Mouse (Mus musculus) forebrain, embryonic 14.5 days (tissue): ENCODE data around the gene Ssbp3. TPM values are rescaled to one million over a fixed set of nuclear protein-coding genes. Genes with fewer than 3 reads are reported as not detected.

Source experiments
- ATAC-seq: fragments of 200-750 bp; cut with Nextera tagmentation; 2 replicates; pipeline ENCODE4 v1.8.0; 2017; ENCODE audit warnings: mild to moderate bottlenecking, moderate library complexity
- DNase-seq: peaks from one replicate; pipeline ENCODE4 v3.0.0-alpha.2; 2015; ENCODE audit warnings: low spot score
- H3K27ac ChIP-seq: fragments of 300-500 bp; sonication (generic); 2 replicates; pipeline ENCODE4 v1.5.1; 2014; ENCODE audit warnings: low read depth, mild to moderate bottlenecking, control low read depth, low read length, moderate library complexity
- H3K27me3 ChIP-seq: fragments of 300-500 bp; sonication (generic); replicated peaks from 2 replicates; pipeline ENCODE4 v1.6.1; 2014; ENCODE audit warnings: low read length, control low read depth, mixed read lengths; ENCODE audit not compliant: control insufficient read depth, insufficient read depth
- H3K36me3 ChIP-seq: fragments of 300-500 bp; sonication (generic); 2 replicates; pipeline ENCODE4 v1.6.1; 2014; ENCODE audit warnings: low read length, control low read depth; ENCODE audit not compliant: control insufficient read depth, insufficient read depth
- H3K4me1 ChIP-seq: fragments of 300-500 bp; sonication (generic); 2 replicates; pipeline ENCODE4 v1.6.1; 2014; ENCODE audit warnings: antibody characterized with exemption, low read length, control low read depth; ENCODE audit not compliant: control insufficient read depth, insufficient read depth
- H3K4me2 ChIP-seq: fragments of 300-500 bp; sonication (generic); 2 replicates; pipeline ENCODE4 v1.6.1; 2014; ENCODE audit warnings: mild to moderate bottlenecking, control low read depth, low read length
- H3K4me3 ChIP-seq: fragments of 300-500 bp; sonication (generic); 2 replicates; pipeline ENCODE4 v1.5.1; 2014; ENCODE audit warnings: low read depth, low read length, control low read depth
- H3K9ac ChIP-seq: fragments of 300-500 bp; sonication (generic); 2 replicates; pipeline ENCODE4 v1.6.1; 2014; ENCODE audit warnings: mild to moderate bottlenecking, low read length, control low read depth, moderate library complexity
- H3K9me3 ChIP-seq: fragments of 300-500 bp; sonication (generic); replicated peaks from 2 replicates; pipeline ENCODE4 v1.6.1; 2016; ENCODE audit warnings: low read length, control low read depth, mixed read lengths; ENCODE audit not compliant: control insufficient read depth
- WGBS: fragments of 180-500 bp; shearing (Covaris S2); extraction: QIAGEN DNeasy Blood & Tissue Kit; methylation state at CpG from one replicate; pipeline ENCODE4 v1.1.7; 2014; 5-methylcytosine and 5-hydroxymethylcytosine counted together
- polyA plus RNA-seq: library from polyadenylated mRNA; unstranded; fragments of >200 nt; fragmentation: Nextera tagmentation; extraction: Ambion mirVana; gene quantifications from 2 replicates; pipeline ENCODE4 v1.2.1, GENCODE M21; 2014

The Ssbp3 gene
- 118 and 127 TPM in 2 replicates for polyA plus RNA-seq

DNA sequence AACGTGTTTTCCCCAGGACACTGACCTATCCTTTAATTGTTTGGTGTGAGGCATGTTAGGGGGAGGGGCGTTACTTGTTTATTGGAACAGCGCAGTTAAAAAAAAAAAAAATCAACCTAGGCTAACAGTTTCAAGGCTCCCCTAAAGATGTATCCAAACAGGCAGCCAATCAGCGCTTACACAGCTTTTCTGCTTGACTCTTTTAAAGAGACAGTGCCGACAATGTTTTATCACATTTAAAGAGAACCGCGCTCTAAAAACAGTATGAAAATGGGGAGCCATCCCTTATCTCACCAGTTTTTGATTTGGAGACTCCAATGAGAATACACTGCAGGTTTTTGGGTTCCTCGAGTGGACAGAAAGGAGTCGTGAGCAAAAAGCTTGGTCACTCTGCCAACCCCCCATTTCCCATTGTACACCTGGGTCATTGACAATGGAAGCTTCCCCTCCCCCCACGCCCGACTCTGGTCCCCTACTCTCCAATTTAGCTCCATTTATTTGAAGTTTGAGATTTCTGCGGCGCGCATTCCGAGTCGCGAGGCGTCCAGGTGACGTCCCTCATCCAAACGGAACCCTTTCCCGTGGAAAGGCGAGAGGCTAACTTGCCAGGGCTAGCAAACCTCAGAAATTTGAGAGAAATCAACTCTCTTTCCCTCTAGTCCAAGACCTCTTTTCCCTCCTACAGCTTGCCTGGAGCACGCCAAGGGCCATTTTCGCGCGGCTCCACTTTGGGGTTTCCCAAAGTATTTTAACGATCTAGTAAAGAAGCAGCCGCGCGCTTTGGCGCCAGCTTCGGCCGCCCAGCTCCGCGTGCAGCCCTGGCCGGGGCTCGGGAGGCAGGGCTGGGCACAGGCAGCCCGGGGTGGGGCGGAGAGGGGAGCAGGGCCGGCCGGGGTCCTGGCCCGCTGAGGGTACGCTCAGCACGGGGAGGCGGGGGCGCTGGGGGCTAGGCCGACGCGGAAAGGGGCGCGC lies at the start of gene Ssbp3:
Gene Ssbp3 (plus strand): TSS at position 501 of the 972 bp plus-strand sequence.
- ATAC-seq (peak; percentile 65), DNase-seq (peak; percentile 98)
- WGBS: under 1% methylated on average over 49 of the region's 51 CpGs
- Histone ChIP-seq H3K4me3 (peak within 1 kb of the TSS; percentile 100), H3K36me3 (peaks cover 22% of the 10 kb centered on the region), H3K9me3 (no peaks in the 10 kb centered on the region), H3K4me1 (peaks cover 38% of the 10 kb centered on the region), H3K27me3 (no peaks in the 10 kb centered on the region), H3K27ac (peak within 1 kb of the TSS; percentile 98), H3K9ac (peak within 1 kb of the TSS; percentile 99), H3K4me2 (peak within 1 kb of the TSS; percentile 85)

DNA sequence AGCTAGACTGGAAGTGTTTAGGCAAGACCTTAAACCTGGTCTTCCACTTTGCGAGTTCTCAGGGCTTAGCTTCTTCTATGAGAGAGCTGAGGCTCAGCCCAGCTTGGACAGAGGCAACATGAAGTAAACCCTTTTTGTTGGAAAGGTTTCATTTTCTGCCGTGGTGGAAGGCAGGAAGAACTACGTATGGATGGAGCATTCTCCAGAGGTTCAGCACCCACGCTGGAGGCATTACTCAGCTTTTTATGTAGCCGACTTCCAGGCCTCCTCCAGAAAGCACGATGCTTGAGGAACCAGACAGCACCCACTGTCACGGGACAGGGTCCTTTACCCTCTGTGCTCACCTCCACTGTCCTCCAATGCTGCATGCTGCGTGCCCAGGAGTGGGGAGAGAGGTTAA lies 48.6 kb upstream of the Ssbp3 start:
- Histone ChIP-seq H3K27me3 (no peaks in the 10 kb centered on the region), H3K27ac (no peak overlapping the region), H3K9ac (no peak overlapping the region), H3K4me2 (no peak overlapping the region), H3K4me3 (no peak overlapping the region), H3K36me3 (no peaks in the 10 kb centered on the region), H3K9me3 (no peaks in the 10 kb centered on the region), H3K4me1 (peaks cover 15% of the 10 kb centered on the region)
- ATAC-seq: no peak
- 83% methylated on average over 8 of the region's 8 CpGs for WGBS
- DNase-seq: no peak

DNA sequence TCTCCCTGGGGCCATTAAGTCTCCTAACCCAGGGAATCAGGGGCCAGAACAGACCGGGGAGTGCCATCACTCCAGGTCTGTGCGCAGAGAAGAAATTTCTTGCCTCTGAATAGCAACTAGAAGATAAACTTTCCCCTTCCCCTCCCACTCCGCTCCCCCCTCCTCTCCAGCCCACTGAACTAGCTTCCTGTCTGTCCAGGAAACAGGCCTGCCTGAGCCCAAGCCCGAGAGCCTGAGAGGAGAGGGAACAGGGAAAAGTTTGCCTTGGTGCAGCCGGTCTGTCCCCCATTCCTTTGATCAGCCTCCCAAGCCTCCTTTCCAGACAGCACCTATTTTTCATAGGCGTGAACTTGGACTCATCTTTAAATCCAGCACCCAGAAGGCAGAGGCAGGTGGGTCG lies 48.2 kb upstream of the Ssbp3 start:
- Histone ChIP-seq H3K4me1 (peaks cover 18% of the 10 kb centered on the region), H3K9ac (no peak overlapping the region), H3K9me3 (no peaks in the 10 kb centered on the region), H3K27me3 (no peaks in the 10 kb centered on the region), H3K36me3 (no peaks in the 10 kb centered on the region), H3K27ac (no peak overlapping the region), H3K4me3 (no peak overlapping the region), H3K4me2 (no peak overlapping the region)
- ATAC-seq: no peak
- DNase-seq: no peak
- 65% methylated on average over 7 of the region's 7 CpGs for WGBS

DNA sequence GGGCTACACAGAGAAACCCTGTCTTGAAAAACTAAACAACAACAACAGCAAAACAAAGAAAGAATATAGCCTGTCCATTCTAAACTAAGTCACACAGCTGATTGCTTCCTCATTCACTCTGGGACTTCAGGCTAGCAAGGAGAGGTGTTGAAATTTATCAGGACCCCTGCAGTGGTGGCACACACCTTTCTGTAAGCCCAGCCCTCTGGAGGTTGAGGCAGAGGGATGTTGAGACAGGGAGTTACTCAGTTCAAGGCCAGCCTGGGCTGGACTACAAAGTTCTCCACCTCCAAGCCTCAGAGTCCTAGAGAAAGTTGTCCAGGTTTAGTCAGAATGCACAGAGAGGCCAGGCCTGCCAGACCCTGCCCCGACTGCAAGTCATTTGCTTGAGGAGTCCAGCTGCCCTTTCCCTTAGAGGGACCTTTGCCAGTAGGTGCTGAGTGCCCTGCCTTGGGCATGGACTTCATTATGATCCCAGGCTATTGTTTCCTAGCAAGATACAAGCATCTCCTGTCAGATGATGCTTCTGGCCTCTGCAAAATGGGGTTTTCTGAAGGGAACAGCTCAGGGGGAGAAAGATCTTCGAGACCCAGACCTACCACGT lies 47.6 kb upstream of the Ssbp3 start:
- 56% methylated on average over 3 of the region's 3 CpGs for WGBS
- no peaks in the 10 kb centered on the region for H3K9me3 ChIP-seq
- no peaks in the 10 kb centered on the region for H3K36me3 ChIP-seq
- ATAC-seq (no peak), DNase-seq (no peak)
- H3K9ac ChIP-seq: no peak overlapping the region
- H3K27me3 ChIP-seq: no peaks in the 10 kb centered on the region
- no peak overlapping the region for H3K4me3 ChIP-seq
- H3K4me2 ChIP-seq: no peak overlapping the region
- H3K27ac ChIP-seq: no peak overlapping the region
- H3K4me1 ChIP-seq: peaks cover 18% of the 10 kb centered on the region

DNA sequence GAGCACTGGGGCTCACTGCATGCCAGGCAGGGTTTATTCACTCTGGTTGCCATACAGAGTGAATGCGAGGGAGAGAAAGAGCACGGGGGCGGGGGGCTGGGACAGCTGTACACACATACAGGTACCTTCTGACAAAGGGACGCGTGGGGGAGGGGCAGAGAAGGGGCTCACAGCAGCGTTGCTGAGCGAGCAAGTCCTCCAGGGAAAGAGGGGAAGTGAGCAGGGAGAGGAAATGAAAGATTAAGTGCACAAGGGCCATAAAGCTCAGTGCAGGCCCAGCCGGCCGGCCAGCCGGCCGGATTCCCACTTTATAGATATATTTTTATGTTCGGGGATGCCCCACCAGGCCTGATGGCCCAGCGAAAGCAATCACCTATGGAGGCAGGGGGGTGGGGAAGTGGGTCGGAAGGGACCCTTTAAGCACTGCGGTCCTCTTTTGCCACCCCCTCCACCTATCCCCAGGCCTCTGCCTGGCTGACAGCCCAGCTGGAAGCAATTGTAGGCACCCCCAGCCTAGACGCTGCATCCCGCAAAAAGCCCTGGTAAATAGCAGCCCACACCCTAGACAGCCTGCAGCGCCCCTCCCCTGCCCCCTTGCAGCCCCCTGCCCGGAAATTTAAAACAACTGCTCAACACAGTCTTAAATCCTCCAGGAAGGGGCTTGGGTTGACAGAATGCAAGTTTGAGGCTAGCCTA lies 44.9 kb upstream of the Ssbp3 start:
- H3K4me1 ChIP-seq: peaks cover 18% of the 10 kb centered on the region
- peak overlapping the region; percentile 47; the same call in 1 of the 2 replicates for H3K9ac ChIP-seq
- DNase-seq (no peak), ATAC-seq (peak; percentile 32; the same call in 1 of the 2 replicates)
- no peaks in the 10 kb centered on the region for H3K9me3 ChIP-seq
- no peaks in the 10 kb centered on the region for H3K27me3 ChIP-seq
- peak overlapping the region; percentile 68; the same call in 1 of the 2 replicates for H3K27ac ChIP-seq
- WGBS: 8% methylated on average over 19 of the region's 19 CpGs
- no peak overlapping the region for H3K4me3 ChIP-seq
- no peak overlapping the region for H3K4me2 ChIP-seq
- no peaks in the 10 kb centered on the region for H3K36me3 ChIP-seq

DNA sequence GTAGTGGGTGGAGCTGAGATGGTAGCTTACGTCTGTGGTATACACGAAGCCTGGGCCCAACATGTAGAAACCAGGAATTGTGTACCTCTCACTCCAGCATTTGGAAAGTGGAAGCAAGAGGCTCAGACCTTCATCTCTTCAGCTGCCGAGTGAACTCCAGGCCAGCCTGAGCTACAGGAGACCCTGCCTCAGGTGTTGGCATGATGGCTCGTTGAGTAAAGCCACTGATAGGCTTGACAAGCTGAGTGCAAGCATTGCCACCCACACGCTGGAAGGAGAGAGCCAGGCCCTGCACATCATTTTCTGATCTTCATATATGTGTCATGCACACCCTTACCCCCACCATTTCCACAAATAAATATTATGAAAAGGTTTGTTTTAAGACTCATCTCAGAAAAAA lies 44.1 kb upstream of the Ssbp3 start:
- 44% methylated on average over 5 of the region's 5 CpGs for WGBS
- Histone ChIP-seq H3K9me3 (no peaks in the 10 kb centered on the region), H3K9ac (0 out of 2 replicates have a peak overlapping the region, but pooled peaks have one; percentile 22), H3K27me3 (no peaks in the 10 kb centered on the region), H3K36me3 (no peaks in the 10 kb centered on the region), H3K4me1 (peaks cover 18% of the 10 kb centered on the region), H3K4me2 (no peak overlapping the region), H3K4me3 (no peak overlapping the region), H3K27ac (peak overlapping the region; percentile 68; the same call in 1 of the 2 replicates)
- ATAC-seq (no peak), DNase-seq (no peak)

DNA sequence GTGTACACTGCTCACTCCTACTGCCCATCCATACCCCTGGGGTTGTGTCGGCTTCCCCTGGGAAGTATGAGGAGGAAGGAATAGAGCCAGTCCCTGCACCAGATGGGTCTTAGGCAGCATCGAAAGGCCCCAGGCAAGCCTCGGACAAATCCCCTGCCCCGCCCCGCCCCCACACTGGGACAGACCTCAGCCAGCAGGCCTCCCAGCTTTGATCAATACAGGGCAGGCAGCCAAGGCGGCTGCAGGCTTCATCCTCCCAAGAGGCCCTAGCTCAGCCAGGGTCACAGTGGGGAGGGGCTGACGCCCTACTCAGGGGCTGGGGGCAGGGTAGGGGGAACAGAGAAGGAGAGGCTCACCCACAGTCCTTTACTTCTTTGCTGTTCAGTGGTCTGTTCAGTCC lies 43.7 kb upstream of the Ssbp3 start:
- no peak overlapping the region for H3K4me2 ChIP-seq
- no peaks in the 10 kb centered on the region for H3K9me3 ChIP-seq
- H3K27me3 ChIP-seq: no peaks in the 10 kb centered on the region
- peaks cover 18% of the 10 kb centered on the region for H3K4me1 ChIP-seq
- WGBS: 3% methylated on average over 7 of the region's 7 CpGs
- H3K36me3 ChIP-seq: no peaks in the 10 kb centered on the region
- peak; percentile 89 for DNase-seq
- no peak overlapping the region for H3K4me3 ChIP-seq
- ATAC-seq: peak; percentile 85
- 0 out of 2 replicates have a peak overlapping the region, but pooled peaks have one; percentile 22 for H3K9ac ChIP-seq
- H3K27ac ChIP-seq: no peak overlapping the region

DNA sequence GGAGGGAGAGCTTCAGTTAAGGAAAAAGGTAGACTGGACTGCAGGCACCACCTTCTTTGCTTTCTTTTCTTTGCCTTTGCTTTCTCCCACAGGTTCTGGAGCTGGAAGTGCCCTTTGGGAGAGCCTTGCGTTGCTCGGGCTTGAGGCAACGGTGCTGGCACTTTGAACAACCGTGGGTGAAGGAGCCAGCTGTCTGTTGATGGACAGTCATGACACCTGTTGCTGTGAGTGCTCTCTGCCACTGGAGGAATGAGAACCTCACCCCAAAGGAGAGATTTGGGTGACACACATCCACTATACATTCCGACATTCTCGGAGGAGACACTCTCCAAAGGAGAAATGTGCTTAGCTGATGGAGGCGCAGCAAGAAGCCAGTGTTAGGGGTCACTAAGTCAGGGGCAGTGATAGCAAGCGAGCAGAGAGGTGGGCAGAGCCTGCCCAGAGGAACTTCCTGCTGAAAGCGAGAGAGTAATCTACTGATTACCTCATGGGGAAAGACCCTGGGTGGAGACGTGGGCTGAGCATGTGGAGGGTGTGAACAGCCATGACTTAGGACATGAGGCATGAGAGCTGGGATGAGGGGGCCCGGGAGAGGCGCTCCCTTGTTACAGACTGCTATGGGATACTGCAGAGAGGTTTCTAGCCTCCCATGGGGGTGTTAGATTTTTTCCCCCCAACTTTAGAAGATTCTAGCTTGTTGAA lies 41.6 kb upstream of the Ssbp3 start:
- H3K36me3 ChIP-seq: no peaks in the 10 kb centered on the region
- DNase-seq: no peak
- no peak overlapping the region for H3K9ac ChIP-seq
- no peak overlapping the region for H3K27ac ChIP-seq
- H3K9me3 ChIP-seq: no peaks in the 10 kb centered on the region
- peaks cover 18% of the 10 kb centered on the region for H3K4me1 ChIP-seq
- H3K4me2 ChIP-seq: no peak overlapping the region
- WGBS: 83% methylated on average over 12 of the region's 12 CpGs
- H3K27me3 ChIP-seq: no peaks in the 10 kb centered on the region
- H3K4me3 ChIP-seq: no peak overlapping the region
- ATAC-seq: no peak
